Mouse (Mus musculus) layer of hippocampus, adult 2 months (tissue): ENCODE measurements around the gene Lce1b. TPM values are rescaled to one million over a fixed set of nuclear protein-coding genes. Genes with fewer than 3 reads are reported as not detected.
"Not testable (repeated sequence)": the region's sequence is repeated elsewhere in the genome, so short reads cannot be mapped to it uniquely, and the experiment has no call there.

Experiments used
- DNase-seq, 2 experiments: peaks; one replicate each; pipeline ENCODE4 v3.0.0; 2022; ENCODE audit warnings: low spot score in 2 of 2
- H3K27ac ChIP-seq: fragments of 200-600 bp; 2 replicates; pipeline ENCODE4 v1.8.1; 2022
- H3K4me3 ChIP-seq: fragments of 200-600 bp; 2 replicates; pipeline ENCODE4 v1.8.1; 2022; ENCODE audit warnings: mild to moderate bottlenecking
- CTCF ChIP-seq: fragments of 200-600 bp; conservative IDR thresholded peaks from 2 replicates; pipeline ENCODE4 v1.8.1; 2022; ENCODE audit warnings: antibody characterized with exemption, mild to moderate bottlenecking, moderate library complexity
- long read RNA-seq, 2 experiments: library from polyadenylated mRNA; stranded (forward); transcript quantifications; one replicate each; pipeline ENCODE4 v2.0.0; 2021; ENCODE audit warnings: borderline mapping rate in 2 of 2
- total RNA-seq, 2 experiments: library from RNA; stranded (reverse); gene quantifications; 2 replicates each; pipeline ENCODE4 v1.2.3; 2021

The Lce1b gene
- not detected for total RNA-seq
- long read RNA-seq, experiment 1, result 0 reads
- long read RNA-seq, experiment 2, result 0 reads

DNA sequence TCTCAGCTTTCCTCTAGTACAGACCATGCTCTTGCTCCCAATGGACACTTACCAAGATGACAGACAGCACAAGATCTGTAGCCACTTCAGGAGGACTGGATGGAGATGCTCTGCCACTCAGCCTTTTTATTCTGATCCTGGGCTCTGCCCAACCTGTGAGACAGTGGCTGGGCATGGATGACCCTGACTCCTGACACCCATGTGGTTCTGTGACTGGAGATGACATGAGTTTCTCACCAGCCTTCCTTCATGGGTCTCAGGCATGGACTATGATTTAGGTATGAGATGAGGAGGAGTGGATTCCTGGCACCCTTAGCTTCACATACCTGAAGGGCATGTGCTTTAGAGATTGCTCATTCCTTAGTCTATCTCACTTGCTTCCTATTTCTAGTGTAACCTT, at the start of gene Lce1b:
Gene Lce1b (minus strand): TSS at position 101 of the 400 bp plus-strand sequence.
- H3K4me3 ChIP-seq, result no peak within 1 kb of the TSS
- no peak for DNase-seq
- H3K27ac ChIP-seq, result no peak within 1 kb of the TSS
- TF ChIP-seq CTCF, result no peak

DNA sequence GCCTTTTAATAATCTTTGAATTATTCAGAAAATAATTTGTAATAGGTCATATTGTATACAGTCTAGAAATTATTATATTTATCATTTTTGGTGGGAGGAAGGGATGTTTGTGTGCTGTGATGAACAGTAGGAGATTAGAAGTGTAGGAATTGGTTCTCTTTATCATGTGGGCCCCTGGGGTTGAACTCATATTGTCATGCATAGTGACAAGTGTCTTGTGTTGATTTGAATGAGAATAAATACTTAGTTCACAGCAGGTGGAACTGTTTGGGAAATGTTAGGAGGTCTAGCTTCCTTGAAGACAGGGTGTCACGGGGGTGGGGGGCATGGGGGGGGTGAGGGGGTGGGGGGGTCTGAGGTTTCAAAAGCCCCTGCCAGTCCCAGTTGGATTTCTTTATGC, 37.9 kb upstream of the Lce1b start:
- H3K4me3 ChIP-seq, result no peak overlapping the region
- no peak for DNase-seq
- no peak for TF ChIP-seq CTCF
- no peak overlapping the region for H3K27ac ChIP-seq

DNA sequence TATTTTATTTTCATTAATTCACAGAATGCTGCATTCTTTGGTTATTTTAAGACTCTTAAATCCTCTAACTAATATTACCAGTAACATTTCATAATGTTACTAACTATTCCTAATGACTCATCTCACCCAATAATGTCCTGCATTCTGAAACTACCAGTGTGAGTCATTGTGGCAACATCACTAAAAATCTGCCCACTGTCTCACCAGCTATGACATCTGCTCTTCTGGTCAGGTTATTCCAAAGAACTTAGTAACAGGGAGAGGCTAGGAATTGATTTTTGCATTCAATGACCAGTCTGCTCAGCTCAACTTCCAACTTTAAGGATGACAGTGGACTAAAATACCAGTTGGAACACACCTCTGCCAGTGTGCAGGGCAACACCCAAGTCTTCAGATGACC, 35.0 kb upstream of the Lce1b start:
- TF ChIP-seq CTCF, result no peak
- Histone ChIP-seq H3K27ac (no peak overlapping the region), H3K4me3 (no peak overlapping the region)
- DNase-seq, result no peak

DNA sequence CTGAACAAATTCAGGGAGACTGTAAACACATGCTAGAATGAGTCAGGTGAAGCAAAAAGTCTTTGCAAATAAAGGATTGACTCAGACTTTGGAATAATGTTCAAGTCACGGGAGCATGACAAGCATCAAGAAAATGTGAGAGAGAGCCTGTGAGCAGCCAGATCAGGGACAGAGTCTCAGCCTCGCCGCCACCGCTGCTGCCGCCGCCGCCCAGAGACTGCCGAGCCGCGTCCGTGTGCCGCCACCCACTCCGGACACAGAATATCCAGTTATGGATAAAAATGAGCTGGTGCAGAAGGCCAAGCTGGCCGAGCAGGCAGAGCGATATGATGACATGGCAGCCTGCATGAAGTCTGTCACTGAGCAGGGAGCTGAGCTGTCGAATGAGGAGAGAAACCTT, 32.4 kb upstream of the Lce1b start:
- not testable (repeated sequence) for H3K4me3 ChIP-seq, DNase-seq, H3K27ac ChIP-seq

DNA sequence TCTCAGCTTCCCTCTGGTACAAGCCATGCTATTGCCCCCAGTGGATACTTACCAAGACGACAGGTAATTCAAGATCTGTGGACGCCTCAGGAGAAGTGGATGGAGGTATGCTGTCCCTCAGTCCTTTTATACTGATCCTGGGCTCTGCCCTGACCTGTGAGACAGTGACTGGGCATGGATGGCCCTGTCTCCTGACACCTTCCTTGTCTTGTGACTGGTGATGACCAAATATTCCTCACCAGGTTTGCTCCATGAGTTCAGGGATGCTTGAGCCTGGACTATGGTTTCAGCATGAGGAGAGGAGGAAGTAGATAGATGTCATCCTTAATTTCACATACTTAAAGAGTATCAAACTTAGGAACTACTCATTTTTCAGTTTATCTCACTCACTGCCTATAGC, 30.4 kb upstream of the Lce1b start, which contains the start of gene Lce1d:
Gene Lce1d (minus strand): TSS at position 101 of the 400 bp plus-strand sequence.
- no peak for DNase-seq
- no peak for TF ChIP-seq CTCF
- no peak within 1 kb of the TSS for H3K4me3 ChIP-seq
- no peak within 1 kb of the TSS for H3K27ac ChIP-seq

DNA sequence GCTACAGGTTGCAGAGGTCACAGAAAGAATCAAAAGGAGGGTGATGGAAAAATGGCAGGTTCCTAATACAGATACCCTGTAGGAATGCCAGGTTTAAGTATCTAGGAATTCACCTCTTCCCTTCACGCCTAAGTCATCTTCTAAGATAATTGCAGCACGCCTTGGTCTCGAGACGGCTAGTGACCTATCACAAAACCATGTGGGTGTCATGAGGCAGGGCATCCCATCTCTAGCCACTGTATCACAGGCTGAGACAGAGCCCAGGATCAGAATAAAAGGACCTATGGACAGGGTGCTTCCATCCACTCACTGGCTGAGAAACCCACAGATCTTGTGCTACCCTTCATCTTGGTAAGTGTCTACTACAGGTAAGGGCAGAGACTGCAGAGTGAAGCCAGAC, 22.2 kb upstream of the Lce1b start, which contains the start of gene Lce1c:
Gene Lce1c (plus strand): TSS at position 301 of the 400 bp plus-strand sequence.
- TF ChIP-seq CTCF, result no peak
- Histone ChIP-seq H3K27ac (no peak within 1 kb of the TSS), H3K4me3 (no peak within 1 kb of the TSS)
- no peak for DNase-seq

DNA sequence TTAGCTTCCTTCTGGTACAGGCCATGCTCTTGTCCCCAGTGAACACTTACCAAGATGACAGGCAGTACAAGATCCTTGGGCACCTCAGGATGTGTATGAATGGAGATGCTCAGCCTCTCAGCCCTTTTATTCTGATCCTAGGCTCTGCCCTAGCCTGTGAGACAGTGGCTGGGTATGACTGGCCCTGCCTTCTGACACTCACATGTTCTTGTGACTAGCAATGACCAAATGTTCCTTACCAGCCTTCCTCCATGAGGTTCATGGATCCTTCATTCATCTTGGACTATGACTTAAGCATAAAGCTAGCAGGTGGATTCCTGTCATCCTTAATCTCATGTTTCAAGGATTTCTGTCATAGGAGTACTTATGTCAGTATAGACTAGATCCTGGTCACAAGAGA, 13.5 kb upstream of the Lce1b start, which contains the start of gene Lce1a2:
Gene Lce1a2 (minus strand): TSS at position 101 of the 400 bp plus-strand sequence.
- H3K27ac ChIP-seq, result no peak within 1 kb of the TSS
- TF ChIP-seq CTCF, result no peak
- H3K4me3 ChIP-seq, result no peak within 1 kb of the TSS
- DNase-seq, result no peak

DNA sequence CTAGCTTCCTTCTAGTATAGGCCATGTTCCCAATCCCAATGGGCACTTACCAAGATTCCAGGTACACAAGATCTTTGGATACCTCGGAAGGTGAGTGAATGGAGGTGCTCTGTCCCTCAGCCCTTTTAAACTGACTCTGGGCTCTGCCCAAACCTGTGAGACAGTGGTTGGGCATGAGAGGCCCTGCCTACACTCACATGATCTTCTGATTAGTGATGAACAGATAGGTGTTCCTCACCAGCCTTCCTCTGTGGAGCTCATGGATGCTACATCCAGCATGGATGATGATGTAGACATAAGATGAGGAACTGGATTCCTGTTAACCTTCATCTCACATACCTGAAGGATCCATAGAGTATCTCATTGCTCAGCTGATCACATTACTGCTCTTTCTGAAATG, 8.5 kb downstream of the Lce1b start, which contains the start of gene Lce1a1:
Gene Lce1a1 (minus strand): TSS at position 101 of the 400 bp plus-strand sequence.
- no peak for DNase-seq
- no peak for TF ChIP-seq CTCF
- Histone ChIP-seq H3K4me3 (no peak within 1 kb of the TSS), H3K27ac (no peak within 1 kb of the TSS)

DNA sequence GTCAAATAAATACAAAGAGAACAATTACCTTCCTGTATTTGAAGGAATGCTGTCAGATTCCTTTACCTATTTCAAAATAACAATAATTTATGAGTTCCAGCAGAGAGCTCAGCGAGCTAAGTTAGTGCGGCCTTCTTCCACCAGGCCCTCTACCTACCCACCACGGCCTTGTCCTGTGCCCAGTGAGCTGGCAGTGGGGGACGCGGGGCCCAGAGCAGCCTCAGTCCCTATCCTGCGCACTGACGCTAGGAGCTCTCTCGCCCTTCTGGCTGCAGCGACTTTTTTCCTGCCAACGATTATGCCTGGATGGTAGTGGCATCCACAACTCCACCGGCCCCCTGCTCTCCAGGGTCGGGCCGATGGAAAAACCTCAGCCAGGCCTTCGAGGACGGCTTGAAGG, 16.9 kb downstream of the Lce1b start:
- TF ChIP-seq CTCF, result no peak
- no peak for DNase-seq
- no peak overlapping the region for H3K4me3 ChIP-seq
- no peak overlapping the region for H3K27ac ChIP-seq

DNA sequence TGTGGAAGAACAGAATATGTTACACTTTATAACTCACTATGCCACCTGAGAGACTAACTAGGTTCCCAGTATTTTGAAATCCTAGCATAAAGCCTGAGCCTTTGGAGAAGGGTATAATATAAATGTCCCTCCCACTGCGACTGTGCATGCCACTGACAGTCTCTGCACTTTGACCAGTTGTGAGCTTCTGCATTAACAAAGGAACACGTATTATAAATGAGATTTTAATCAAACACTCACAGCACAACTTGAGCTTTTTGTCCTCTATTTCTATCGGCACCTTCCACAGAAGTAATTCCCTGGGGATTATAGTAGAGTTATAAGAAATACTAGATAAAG, 18.1 kb downstream of the Lce1b start:
- no peak for DNase-seq
- TF ChIP-seq CTCF, result no peak
- no peak overlapping the region for H3K27ac ChIP-seq
- H3K4me3 ChIP-seq, result no peak overlapping the region

DNA sequence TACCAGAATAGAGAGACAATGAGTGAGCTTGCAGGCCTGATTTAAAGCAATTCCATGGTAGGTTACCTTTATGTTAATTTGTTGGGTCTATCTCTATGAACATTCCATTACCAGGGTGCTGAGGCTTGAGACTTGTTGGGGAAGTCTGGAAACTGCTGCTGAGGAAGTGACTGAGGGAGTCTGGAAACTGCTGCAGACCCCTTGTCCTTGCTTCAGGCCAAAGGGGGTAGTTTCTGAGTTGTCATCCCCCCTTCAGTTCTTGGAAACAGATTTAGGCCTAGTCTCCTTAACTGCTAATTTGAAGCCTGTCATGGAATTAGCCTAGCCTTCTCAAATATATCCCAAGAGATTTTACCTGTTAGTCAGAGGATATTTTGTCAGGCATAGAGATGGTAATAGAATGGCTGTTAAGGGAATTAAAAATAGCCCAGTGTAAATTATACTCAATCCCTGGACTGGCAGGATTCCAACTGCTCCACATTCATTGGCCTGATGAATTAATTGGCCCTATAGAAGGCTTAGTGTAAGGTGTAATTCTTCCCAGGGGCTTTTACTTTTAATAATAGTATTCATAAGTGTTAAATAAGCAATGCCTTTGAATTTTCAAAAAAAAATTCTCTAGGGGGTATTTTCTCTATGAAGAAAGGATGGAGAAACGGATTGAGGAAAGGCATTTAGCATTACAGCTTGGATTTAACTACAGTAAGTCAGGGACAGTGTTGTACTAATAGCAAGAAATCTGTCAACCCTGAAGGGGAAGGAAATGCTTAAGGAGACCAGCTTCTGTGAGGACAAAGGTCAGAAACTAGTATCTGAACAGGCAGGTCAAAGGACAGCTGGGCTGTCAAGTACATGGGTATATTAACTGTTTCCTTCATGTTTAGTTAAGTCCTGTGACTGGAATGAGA, 18.7 kb downstream of the Lce1b start:
- no peak for TF ChIP-seq CTCF
- no peak overlapping the region for H3K27ac ChIP-seq
- no peak for DNase-seq
- H3K4me3 ChIP-seq, result no peak overlapping the region

DNA sequence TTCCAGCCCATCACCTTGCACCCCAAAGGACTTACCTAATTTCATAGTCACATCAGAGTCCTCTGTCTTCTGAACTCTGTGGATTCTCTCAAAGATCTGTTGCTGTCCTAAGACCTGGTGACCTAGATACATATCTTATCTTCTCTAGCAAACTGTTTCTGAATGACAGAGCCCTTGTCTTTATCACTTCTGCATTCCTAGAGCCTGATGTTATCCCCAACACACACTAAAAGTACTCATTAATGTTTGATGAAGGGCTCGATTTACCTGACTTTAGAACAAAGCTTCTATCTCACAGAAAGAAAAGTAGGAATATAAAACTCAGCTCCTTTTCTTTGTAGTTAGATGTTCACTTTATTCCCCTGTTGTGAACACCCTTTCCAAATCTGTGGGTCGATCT, 35.2 kb downstream of the Lce1b start, which contains the start of gene Lce6a:
Gene Lce6a (minus strand): TSS at position 101 of the 400 bp plus-strand sequence.
- Histone ChIP-seq H3K4me3 (no peak within 1 kb of the TSS), H3K27ac (no peak within 1 kb of the TSS)
- DNase-seq, result no peak
- no peak for TF ChIP-seq CTCF

DNA sequence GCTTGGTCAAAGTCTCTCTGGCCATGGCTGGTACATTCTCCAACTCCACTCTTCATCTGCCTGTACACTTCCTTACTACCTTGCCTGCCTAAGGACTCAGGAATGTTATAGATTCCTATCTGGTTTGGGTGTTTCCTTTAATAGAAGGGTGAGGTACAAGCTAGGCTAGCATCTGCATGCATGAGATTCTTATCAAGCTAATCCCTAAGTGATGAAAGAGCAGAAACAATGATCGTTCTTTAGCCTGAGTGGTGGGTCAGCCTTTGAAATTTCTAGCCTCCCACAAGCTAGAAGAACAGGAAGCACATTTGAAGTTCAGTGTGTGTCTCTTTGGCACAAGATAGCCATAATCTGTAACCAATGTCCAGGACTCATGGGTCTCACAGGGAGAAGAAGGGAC, 46.9 kb downstream of the Lce1b start:
- TF ChIP-seq CTCF, result no peak
- DNase-seq, result no peak
- H3K27ac ChIP-seq, result no peak overlapping the region
- no peak overlapping the region for H3K4me3 ChIP-seq

DNA sequence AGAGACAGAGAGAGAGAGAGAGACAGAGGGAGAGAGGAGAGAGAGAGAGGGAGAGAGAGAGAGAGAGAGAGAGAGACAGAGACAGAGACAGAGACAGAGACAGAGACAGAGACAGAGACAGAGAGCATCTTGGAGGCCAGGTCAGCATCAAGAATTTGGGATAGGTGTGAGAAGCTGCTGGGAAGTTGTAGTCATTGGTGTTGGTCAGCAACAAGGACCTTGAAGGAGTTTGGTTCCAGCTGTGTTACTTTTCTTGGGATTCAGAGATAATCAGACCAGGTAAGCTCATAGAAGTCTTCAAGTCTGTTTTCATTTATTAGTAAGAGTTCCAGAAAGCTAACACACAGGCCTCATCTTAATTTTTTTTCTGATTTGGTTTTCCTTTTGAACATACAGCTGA, 49.3 kb downstream of the Lce1b start, which contains the start of gene 2210017I01Rik:
Gene 2210017I01Rik (minus strand): TSS at position 101 of the 400 bp plus-strand sequence.
- Histone ChIP-seq H3K4me3 (no peak within 1 kb of the TSS), H3K27ac (no peak within 1 kb of the TSS)
- no peak for DNase-seq
- no peak for TF ChIP-seq CTCF

Other genes with a start within 250 kb of the Lce1b start
- not detected for gene Sprr2i, start 248.9 kb downstream of the Lce1b start, total RNA-seq
- gene Sprr2j-ps, start 238.8 kb downstream of the Lce1b start, total RNA-seq, result not detected
- gene Gm9774, start 227.5 kb downstream of the Lce1b start, total RNA-seq, result 1 to 10 TPM; 1.1 to 4.2 TPM
- gene Sprr2k, start 224.3 kb downstream of the Lce1b start, total RNA-seq, result not detected
- not detected for gene Sprr1b, start 218.1 kb downstream of the Lce1b start, total RNA-seq
- gene Sprr3, start 198.2 kb downstream of the Lce1b start, total RNA-seq, result not detected
- gene Sprr1a, start 171.0 kb downstream of the Lce1b start, total RNA-seq, result not detected
- gene Sprr4, start 156.4 kb downstream of the Lce1b start, total RNA-seq, result not detected
- gene 2310046K23Rik, start 122.4 kb downstream of the Lce1b start, total RNA-seq, result not detected
- gene Ivl, start 83.2 kb downstream of the Lce1b start, total RNA-seq, result not detected
- gene Smcp, start 67.9 kb downstream of the Lce1b start, total RNA-seq, result not detected
- not detected for gene 2210017I01Rik, start 49.4 kb downstream of the Lce1b start, total RNA-seq
- not detected for gene Lce6a, start 35.3 kb downstream of the Lce1b start, total RNA-seq
- gene Lce1a1, start 8.6 kb downstream of the Lce1b start, total RNA-seq, result not detected
- gene Lce1a2, start 13.4 kb upstream of the Lce1b start, total RNA-seq, result not detected
- not detected for gene Lce1c, start 22.3 kb upstream of the Lce1b start, total RNA-seq
- not detected for gene Lce1d, start 30.3 kb upstream of the Lce1b start, total RNA-seq
- not detected for gene Lce1e, start 52.1 kb upstream of the Lce1b start, total RNA-seq
- gene Lce1f, start 63.4 kb upstream of the Lce1b start, total RNA-seq, result not detected
- not detected for gene Gm38119, start 82.2 kb upstream of the Lce1b start, total RNA-seq
- gene Lce1g, start 95.4 kb upstream of the Lce1b start, total RNA-seq, result not detected
- not detected for gene Lce1h, start 108.1 kb upstream of the Lce1b start, total RNA-seq
- not detected for gene Lce1i, start 122.0 kb upstream of the Lce1b start, total RNA-seq
- gene Lce1j, start 133.6 kb upstream of the Lce1b start, total RNA-seq, result not detected
- gene Lce1k, start 151.0 kb upstream of the Lce1b start, total RNA-seq, result not detected
- gene Kprp, start 170.3 kb upstream of the Lce1b start, total RNA-seq, result not detected
- gene Lce1l, start 194.4 kb upstream of the Lce1b start, total RNA-seq, result not detected
- not detected for gene 2310050C09Rik, start 213.3 kb upstream of the Lce1b start, total RNA-seq